ENCODE assay signal across 24 mouse cellular contexts in the genomic region with DNA sequence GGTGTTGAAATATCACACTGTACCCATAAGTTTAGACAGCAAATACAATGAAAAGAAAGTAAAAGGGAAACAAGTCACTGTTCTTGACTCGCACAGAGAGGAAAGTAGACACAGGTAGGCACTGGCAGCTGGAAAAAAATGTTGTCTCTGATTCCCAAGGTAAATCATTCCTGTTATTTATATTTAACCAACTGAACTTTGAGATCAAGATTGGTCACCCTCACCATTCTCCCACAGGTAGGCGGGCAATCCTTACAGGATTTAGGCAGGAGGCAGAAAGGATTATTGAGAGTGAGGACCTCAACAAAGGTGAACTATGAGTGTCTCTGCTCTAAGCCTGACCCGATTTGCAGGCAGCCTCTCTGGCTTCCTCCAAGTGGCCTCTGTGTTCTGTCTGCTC. TPM values are rescaled to one million over a fixed set of nuclear protein-coding genes. Genes with fewer than 3 reads are reported as not detected.
DNase-seq lines count a peak whose midpoint lies in the region; ATAC-seq and TF ChIP-seq lines count a peak whose summit lies in the region.
"Had no signal": no experiment of that assay in that cellular context is flagged by ENCODE, and none has a peak within 500 bp of the region (broad histone marks: within the 10 kb centered on the region; RNA-seq: fewer than 3 reads in every experiment).

Cyp4a31 (plus strand) TSS at position 249 of the 400 bp plus-strand sequence.

- TF ChIP-seq CTCF in kidney, postnatal 0 days (IDR thresholded peaks at IDR 0.05; ENCODE audit: low read depth): no peak

- no peak within 1 kb of the TSS for H3K4me3 ChIP-seq in kidney, postnatal 0 days (replicated peaks; ENCODE audit: low read depth, low read length)
- H3K4me3 ChIP-seq: embryonic facial prominence, embryonic 12.5 days; forebrain, embryonic 12.5 days; heart, embryonic 13.5 days; hindbrain, embryonic 12.5 days had no signal

- peak; percentile 33; the same call in 1 of the 2 replicates for ATAC-seq in kidney, postnatal 0 days (replicated peaks; ENCODE audit: low FRiP score, low read depth)
- ATAC-seq: CD4-positive, CD25-positive, alpha-beta regulatory T cell, adult 4 months; forebrain, embryonic 16.5 days had no signal

- no peak within 1 kb of the TSS for H3K27ac ChIP-seq in kidney, postnatal 0 days
- H3K27ac ChIP-seq: embryonic facial prominence, embryonic 12.5 days; forebrain, embryonic 12.5 days; heart, embryonic 13.5 days; hindbrain, embryonic 12.5 days had no signal

- no peaks in the 10 kb centered on the region for H3K36me3 ChIP-seq in kidney, postnatal 0 days (ENCODE audit: insufficient read depth, low read length)
- H3K36me3 ChIP-seq: embryonic facial prominence, embryonic 12.5 days; forebrain, embryonic 12.5 days; G1E; heart, embryonic 13.5 days; hindbrain, embryonic 12.5 days had no signal

- H3K4me1 ChIP-seq in kidney, postnatal 0 days (replicated peaks; ENCODE audit: insufficient read depth, low read length): no peaks in the 10 kb centered on the region
- H3K4me1 ChIP-seq: embryonic facial prominence, embryonic 12.5 days; forebrain, embryonic 12.5 days; heart, embryonic 13.5 days; hindbrain, embryonic 12.5 days had no signal

- peak; percentile 63 for DNase-seq in kidney, adult 11 months
- no peak for DNase-seq in kidney, adult 18-20 months
- DNase-seq in kidney, adult 9 months: peak; percentile 84
- peak; percentile 9 for DNase-seq in kidney, postnatal 0 days (ENCODE audit: low spot score)
- peak; percentile 53 to 69 for DNase-seq in kidney, postnatal 36 days
- DNase-seq in thymus, postnatal 14 days: no peak
- no peak for DNase-seq in heart, postnatal 4 days
- DNase-seq: adrenal gland, postnatal 10 days; B cell, adult 2 months; cerebellum, adult 11 months; cerebellum, adult 8-10 months; cerebellum, postnatal 14 days; gastrocnemius, postnatal 25 days; heart, postnatal 36 days had no signal

- H3K4me2 ChIP-seq in kidney, postnatal 0 days (ENCODE audit: low read length): 0 out of 2 replicates have a peak within 1 kb of the TSS, but pooled peaks have one; percentile 16
- H3K4me2 ChIP-seq: embryonic facial prominence, embryonic 12.5 days; forebrain, embryonic 12.5 days; heart, embryonic 13.5 days; hindbrain, embryonic 12.5 days had no signal

- no peak within 1 kb of the TSS for H3K9ac ChIP-seq in kidney, postnatal 0 days (ENCODE audit: low read depth, low read length)
- H3K9ac ChIP-seq: embryonic facial prominence, embryonic 12.5 days; forebrain, embryonic 12.5 days; heart, embryonic 13.5 days; hindbrain, embryonic 12.5 days had no signal

- 82% methylated on average over 3 of the region's 3 CpGs for whole genome bisulfite sequencing in kidney, postnatal 0 days

- H3K27me3 ChIP-seq in kidney, postnatal 0 days (ENCODE audit: insufficient read depth, low read length): no peaks in the 10 kb centered on the region
- H3K27me3 ChIP-seq: embryonic facial prominence, embryonic 12.5 days; forebrain, embryonic 12.5 days; heart, embryonic 13.5 days; hindbrain, embryonic 12.5 days had no signal

- no peaks in the 10 kb centered on the region for H3K9me3 ChIP-seq in kidney, postnatal 0 days (replicated peaks; ENCODE audit: low read length)
- H3K9me3 ChIP-seq: embryonic facial prominence, embryonic 12.5 days; forebrain, embryonic 12.5 days; G1E; heart, embryonic 13.5 days; hindbrain, embryonic 12.5 days had no signal

RNA-seq across cellular contexts. Expression of gene Cyp4a31, which starts in this region (rescaled TPM):
- 49.7 and 50.6 TPM in 2 replicates for polyA plus RNA-seq in kidney, postnatal 0 days (2015; fragmentation: Nextera tagmentation; extraction: Ambion mirVana)
- not detected for total RNA-seq in heart, postnatal 4 days (2021)
- total RNA-seq: common myeloid progenitor, adult 5-6 weeks; G1E; gastrocnemius, postnatal 25 days; heart, postnatal 36 days had no signal
- polyA plus RNA-seq: brain, embryonic 14.5 days; CD4-positive, CD25-positive, alpha-beta regulatory T cell, adult 4 months; embryonic facial prominence, embryonic 12.5 days; forebrain, embryonic 12.5 days; forebrain, embryonic 16.5 days; G1E; heart, embryonic 13.5 days; heart, postnatal 0 days; hindbrain, embryonic 12.5 days had no signal

Comparison
In these comparisons a context has a peak if more than half of its experiments do, and no peak if none do; other contexts are left out.
1. DNase-seq: peak in kidney, adult 11 months (single experiment), kidney, adult 9 months (single experiment), kidney, postnatal 0 days (single experiment) and kidney, postnatal 36 days (2 of 2); none in kidney, adult 18-20 months (single experiment), thymus, postnatal 14 days (single experiment) and heart, postnatal 4 days (single experiment).